Mouse (Mus musculus): ENCODE results near the gene Tlx3. TPM values are rescaled to one million over a fixed set of nuclear protein-coding genes. Genes with fewer than 3 reads are reported as not detected.

Gene Tlx3
- polyA plus RNA-seq, 1 experiment: not detected

GRCm38 (mm10) chr11:33154459-33154858, 48.9 kb downstream of the Tlx3 start:
- Histone ChIP-seq H3K9me3 (no peaks in the 10 kb centered on the region), H3K4me1 (no peaks in the 10 kb centered on the region; the same call in 1 of the 2 replicates), H3K36me3 (replicated peaks; ENCODE audit: low read length) (peaks cover 98% of the 10 kb centered on the region), H3K27me3 (replicated peaks) (no peaks in the 10 kb centered on the region), H3K4me3 (replicated peaks) (no peak overlapping the region)
- TF ChIP-seq GATA1 (IDR thresholded peaks at IDR 0.05; ENCODE audit: borderline replicate concordance, low read length): no peak
- TF ChIP-seq FLI1 (IDR thresholded peaks at IDR 0.05; ENCODE audit: low read length): no peak

- H3K36me3 ChIP-seq (replicated peaks; ENCODE audit: low read length): peaks cover 87% of the 10 kb centered on the region
- peaks cover 8% of the 10 kb centered on the region for H3K4me1 ChIP-seq
- H3K27me3 ChIP-seq (replicated peaks): peaks cover 6% of the 10 kb centered on the region
- TF ChIP-seq FLI1 (IDR thresholded peaks at IDR 0.05; ENCODE audit: low read length) (no peak), GATA1 (IDR thresholded peaks at IDR 0.05; ENCODE audit: borderline replicate concordance, low read length) (no peak)
- no peaks in the 10 kb centered on the region for H3K9me3 ChIP-seq
- no peak overlapping the region for H3K4me3 ChIP-seq (replicated peaks)
Observed at GRCm38 (mm10) chr11:33152997-33153396, 50.4 kb downstream of the Tlx3 start.

- Histone ChIP-seq H3K27me3 (replicated peaks) (peaks cover 18% of the 10 kb centered on the region), H3K9me3 (no peaks in the 10 kb centered on the region), H3K4me3 (replicated peaks) (no peak overlapping the region), H3K36me3 (replicated peaks; ENCODE audit: low read length) (peaks cover 75% of the 10 kb centered on the region), H3K4me1 (peaks cover 20% of the 10 kb centered on the region)
- TF ChIP-seq FLI1 (IDR thresholded peaks at IDR 0.05; ENCODE audit: low read length): no peak
- TF ChIP-seq GATA1 (IDR thresholded peaks at IDR 0.05; ENCODE audit: borderline replicate concordance, low read length): no peak
Observed at GRCm38 (mm10) chr11:33151780-33152145, 51.6 kb downstream of the Tlx3 start.

- no peak for TF ChIP-seq GATA1 (IDR thresholded peaks at IDR 0.05; ENCODE audit: borderline replicate concordance, low read length)
- no peak for TF ChIP-seq FLI1 (IDR thresholded peaks at IDR 0.05; ENCODE audit: low read length)
- Histone ChIP-seq H3K36me3 (replicated peaks; ENCODE audit: low read length) (peaks cover 70% of the 10 kb centered on the region), H3K4me3 (replicated peaks) (no peak overlapping the region), H3K4me1 (peaks cover 24% of the 10 kb centered on the region), H3K9me3 (no peaks in the 10 kb centered on the region), H3K27me3 (replicated peaks) (peaks cover 23% of the 10 kb centered on the region)
Observed at GRCm38 (mm10) chr11:33151128-33151779, 52.1 kb downstream of the Tlx3 start.

Other genes with a start within 250 kb of the Tlx3 start
- gene Fgf18, start 56.2 kb downstream of the Tlx3 start, polyA plus RNA-seq (2012; ENCODE audit: insufficient read depth, low replicate concordance): not detected in 2 replicates
- 6.4 and 137 TPM in 2 replicates for gene Npm1, start 40.4 kb downstream of the Tlx3 start, polyA plus RNA-seq (2012; ENCODE audit: insufficient read depth, low replicate concordance)
- not detected in 2 replicates for gene Gm12117, start 73.1 kb upstream of the Tlx3 start, polyA plus RNA-seq (2012; ENCODE audit: insufficient read depth, low replicate concordance)

Data from megakaryocyte, embryonic 14.5 days (primary cell).